Mouse (Mus musculus): ENCODE data around the gene Gm49380. TPM values are rescaled to one million over a fixed set of nuclear protein-coding genes. Genes with fewer than 3 reads are reported as not detected.

Gene Gm49380
- polyA plus RNA-seq, 1 experiment = 0.10 TPM

GRCm38 (mm10) chr9:44053936-44054335 is 59.4 kb downstream of the Gm49380 start:
- TF ChIP-seq CTCF (IDR thresholded peaks at IDR 0.05; ENCODE audit: extremely low read depth, insufficient read depth, low read length) (no peak), POLR2A (IDR thresholded peaks at IDR 0.05; ENCODE audit: extremely low read depth, insufficient read depth, low read length) (no peak)
- Histone ChIP-seq H3K4me3 (ENCODE audit: insufficient read depth, low read length) (no peak overlapping the region), H3K27ac (ENCODE audit: insufficient read depth, low read length) (no peak overlapping the region), H3K4me1 (ENCODE audit: control insufficient read depth, insufficient read depth, low read length) (peaks cover 2% of the 10 kb centered on the region)

GRCm38 (mm10) chr9:44052855-44053254 is 60.4 kb downstream of the Gm49380 start:
- peak; percentile 29; the same call in 1 of the 2 replicates for TF ChIP-seq CTCF (IDR thresholded peaks at IDR 0.05; ENCODE audit: extremely low read depth, insufficient read depth, low read length)
- TF ChIP-seq POLR2A (IDR thresholded peaks at IDR 0.05; ENCODE audit: extremely low read depth, insufficient read depth, low read length) = no peak
- Histone ChIP-seq H3K4me1 (ENCODE audit: control insufficient read depth, insufficient read depth, low read length) (peaks cover 4% of the 10 kb centered on the region), H3K27ac (ENCODE audit: insufficient read depth, low read length) (no peak overlapping the region), H3K4me3 (ENCODE audit: insufficient read depth, low read length) (no peak overlapping the region)

- TF ChIP-seq POLR2A (IDR thresholded peaks at IDR 0.05; ENCODE audit: extremely low read depth, insufficient read depth, low read length) (peak; percentile 33; the same call in 1 of the 2 replicates), CTCF (IDR thresholded peaks at IDR 0.05; ENCODE audit: extremely low read depth, insufficient read depth, low read length) (no peak)
- no peak overlapping the region for H3K4me3 ChIP-seq (ENCODE audit: insufficient read depth, low read length)
- H3K4me1 ChIP-seq (ENCODE audit: control insufficient read depth, insufficient read depth, low read length) = peaks cover 5% of the 10 kb centered on the region
- no peak overlapping the region for H3K27ac ChIP-seq (ENCODE audit: insufficient read depth, low read length)
Observed at GRCm38 (mm10) chr9:44049381-44050165, 63.7 kb downstream of the Gm49380 start.

GRCm38 (mm10) chr9:44048541-44049380 is 64.5 kb downstream of the Gm49380 start:
- peak; percentile 41; the same call in 1 of the 2 replicates for TF ChIP-seq POLR2A (IDR thresholded peaks at IDR 0.05; ENCODE audit: extremely low read depth, insufficient read depth, low read length)
- TF ChIP-seq CTCF (IDR thresholded peaks at IDR 0.05; ENCODE audit: extremely low read depth, insufficient read depth, low read length) = no peak
- Histone ChIP-seq H3K4me3 (ENCODE audit: insufficient read depth, low read length) (no peak overlapping the region), H3K4me1 (ENCODE audit: control insufficient read depth, insufficient read depth, low read length) (peaks cover 5% of the 10 kb centered on the region), H3K27ac (ENCODE audit: insufficient read depth, low read length) (peak overlapping the region; percentile 45)

- Histone ChIP-seq H3K4me1 (ENCODE audit: control insufficient read depth, insufficient read depth, low read length) (peaks cover 5% of the 10 kb centered on the region), H3K4me3 (ENCODE audit: insufficient read depth, low read length) (no peak overlapping the region), H3K27ac (ENCODE audit: insufficient read depth, low read length) (no peak overlapping the region)
- TF ChIP-seq CTCF (IDR thresholded peaks at IDR 0.05; ENCODE audit: extremely low read depth, insufficient read depth, low read length) = no peak
- TF ChIP-seq POLR2A (IDR thresholded peaks at IDR 0.05; ENCODE audit: extremely low read depth, insufficient read depth, low read length) = no peak
Observed at GRCm38 (mm10) chr9:44047571-44048490, 65.5 kb downstream of the Gm49380 start.

- peaks cover 5% of the 10 kb centered on the region for H3K4me1 ChIP-seq (ENCODE audit: control insufficient read depth, insufficient read depth, low read length)
- no peak overlapping the region for H3K4me3 ChIP-seq (ENCODE audit: insufficient read depth, low read length)
- TF ChIP-seq POLR2A (IDR thresholded peaks at IDR 0.05; ENCODE audit: extremely low read depth, insufficient read depth, low read length) (no peak; the same call in 1 of the 2 replicates), CTCF (IDR thresholded peaks at IDR 0.05; ENCODE audit: extremely low read depth, insufficient read depth, low read length) (no peak)
- H3K27ac ChIP-seq (ENCODE audit: insufficient read depth, low read length) = no peak overlapping the region
Observed at GRCm38 (mm10) chr9:44047071-44047470, 66.2 kb downstream of the Gm49380 start.

- no peak for TF ChIP-seq CTCF (IDR thresholded peaks at IDR 0.05; ENCODE audit: extremely low read depth, insufficient read depth, low read length)
- no peak; the same call in 1 of the 2 replicates for TF ChIP-seq POLR2A (IDR thresholded peaks at IDR 0.05; ENCODE audit: extremely low read depth, insufficient read depth, low read length)
- Histone ChIP-seq H3K4me3 (ENCODE audit: insufficient read depth, low read length) (no peak overlapping the region), H3K27ac (ENCODE audit: insufficient read depth, low read length) (no peak overlapping the region), H3K4me1 (ENCODE audit: control insufficient read depth, insufficient read depth, low read length) (peaks cover 5% of the 10 kb centered on the region)
Observed at GRCm38 (mm10) chr9:44046426-44046825, 66.9 kb downstream of the Gm49380 start.

- 0 out of 2 replicates have a peak overlapping the region, but pooled peaks have one; percentile 90 for H3K4me3 ChIP-seq (ENCODE audit: insufficient read depth, low read length)
Observed at GRCm38 (mm10) chr9:44045884-44046272, 67.4 kb downstream of the Gm49380 start.

More at GRCm38 (mm10) chr9:44045884-44046272, 67.4 kb downstream of the Gm49380 start:
- H3K27ac ChIP-seq (ENCODE audit: insufficient read depth, low read length) = no peak overlapping the region
- peaks cover 5% of the 10 kb centered on the region for H3K4me1 ChIP-seq (ENCODE audit: control insufficient read depth, insufficient read depth, low read length)
- no peak for TF ChIP-seq POLR2A (IDR thresholded peaks at IDR 0.05; ENCODE audit: extremely low read depth, insufficient read depth, low read length)
- no peak for TF ChIP-seq CTCF (IDR thresholded peaks at IDR 0.05; ENCODE audit: extremely low read depth, insufficient read depth, low read length)
